Mouse (Mus musculus) CH12.LX (cell line): ENCODE data around the gene Plekhs1.

ENCODE experiments used
- CHD1 ChIP-seq: IDR thresholded peaks from 2 replicates; pipeline ENCODE4 v1.6.1; 2012; ENCODE audit warnings: low read depth, low read length, improper control_type of control experiment, inconsistent platforms
- CTCF ChIP-seq, 2 experiments: IDR thresholded peaks in 1 of 2; conservative IDR thresholded peaks in 1 of 2; 2 replicates each; pipeline ENCODE4 v1.5.1; 2011 to 2012; ENCODE audit warnings: low read depth in 2 of 2, low read length in 2 of 2, improper control_type of control experiment in 1 of 2, inconsistent platforms in 1 of 2, mild to moderate bottlenecking in 1 of 2, moderate library complexity in 1 of 2
- ELF1 ChIP-seq: IDR thresholded peaks from 2 replicates; pipeline ENCODE4 v1.6.1; 2014; ENCODE audit warnings: low read depth, mild to moderate bottlenecking, inconsistent platforms, low read length, improper control_type of control experiment
- EP300 ChIP-seq: IDR thresholded peaks from 2 replicates; pipeline ENCODE4 v1.6.1; 2011; ENCODE audit warnings: low read length, improper control_type of control experiment
- JUN ChIP-seq: IDR thresholded peaks from 2 replicates; pipeline ENCODE4 v1.6.1; 2011; ENCODE audit warnings: low read depth, mild to moderate bottlenecking, low read length, improper control_type of control experiment, moderate library complexity; ENCODE audit not compliant: insufficient read depth
- MXI1 ChIP-seq: IDR thresholded peaks from 2 replicates; pipeline ENCODE4 v1.6.1; 2011; ENCODE audit warnings: mild to moderate bottlenecking, low read depth, low read length, improper control_type of control experiment
- POLR2A ChIP-seq: IDR thresholded peaks from 2 replicates; pipeline ENCODE4 v1.6.1; 2011; ENCODE audit warnings: low read depth, mild to moderate bottlenecking, improper control_type of control experiment, low read length
- POLR2AphosphoS2 ChIP-seq: IDR thresholded peaks from 2 replicates; pipeline ENCODE4 v1.6.1; 2011; ENCODE audit warnings: low read depth, low read length, improper control_type of control experiment
- TCF12 ChIP-seq: IDR thresholded peaks from 2 replicates; pipeline ENCODE4 v1.6.1; 2014; ENCODE audit warnings: low read depth, mild to moderate bottlenecking, inconsistent platforms, low read length, improper control_type of control experiment
- USF2 ChIP-seq: conservative IDR thresholded peaks from 2 replicates; pipeline ENCODE4 v1.6.1; 2011; ENCODE audit warnings: low read depth, low read length, improper control_type of control experiment
- ZMIZ1 ChIP-seq: IDR thresholded peaks from 2 replicates; pipeline ENCODE4 v1.6.1; 2012; ENCODE audit warnings: low read depth, mild to moderate bottlenecking, inconsistent platforms, low read length, improper control_type of control experiment
- ZNF384 ChIP-seq: IDR thresholded peaks from 2 replicates; pipeline ENCODE4 v1.6.1; 2012; ENCODE audit warnings: low read depth, low read length, improper control_type of control experiment, inconsistent platforms

- TF ChIP-seq CTCF (conservative IDR thresholded peaks at IDR 0.05 in 1 of 2, IDR thresholded peaks at IDR 0.05 in 1 of 2; ENCODE audit: low read depth in 2 of 2, low read length in 2 of 2) (no peak), MXI1 (no peak), EP300 (no peak), ZNF384 (no peak), TCF12 (no peak), POLR2AphosphoS2 (no peak), POLR2A (no peak), CHD1 (no peak), JUN (no peak), USF2 (no peak), ZMIZ1 (no peak), ELF1 (no peak)
Observed at GRCm38 (mm10) chr19:56535765-56536164, 74.3 kb downstream of the Plekhs1 start.
